Mouse (Mus musculus): ENCODE results near the gene Cnih1.
A peak's percentile ranks its signal among the peaks of the same experiment; 100 is the strongest.
"Not testable (repeated sequence)": the region's sequence is repeated elsewhere in the genome, so short reads cannot be mapped to it uniquely, and the experiment has no call there.

Gene Cnih1

DNA sequence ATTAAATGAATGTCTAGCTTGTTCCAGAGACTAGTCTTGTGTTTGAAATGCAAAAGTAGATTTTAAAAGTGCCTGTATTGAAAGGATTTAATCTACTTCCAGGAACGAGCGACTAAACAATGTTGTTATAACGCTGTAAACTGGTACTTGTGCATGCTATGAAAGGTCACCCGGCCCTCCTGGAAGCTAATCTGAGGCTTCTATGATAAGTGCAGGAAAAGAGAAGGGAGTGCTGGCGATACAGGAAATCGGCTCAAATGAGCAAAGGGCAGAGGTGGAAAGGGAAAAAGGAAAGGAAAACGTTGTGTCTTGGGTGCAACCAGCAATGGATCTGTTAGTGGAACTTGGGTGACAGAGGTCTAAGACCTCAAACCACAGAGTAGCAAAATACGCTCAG is 292 bp upstream of the Cnih1 start:
- DNase-seq (ENCODE audit: low spot score): no peak

DNA sequence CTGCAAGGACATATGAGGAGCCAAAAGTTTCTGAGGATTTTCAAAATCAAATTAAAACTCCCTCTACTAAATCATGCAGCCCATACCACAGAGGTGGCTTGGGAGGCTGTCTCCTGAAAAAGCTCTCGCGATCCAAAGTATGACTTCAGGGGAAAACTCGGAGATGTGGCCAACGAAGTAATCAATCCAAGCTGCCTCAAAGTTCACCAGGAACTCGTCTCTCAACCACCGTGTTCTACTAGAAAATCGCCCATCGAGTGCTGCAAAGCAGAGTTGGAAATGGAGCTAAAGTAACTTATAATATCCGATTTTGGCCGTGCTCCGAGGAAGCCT is 791 bp downstream of the Cnih1 start:
- no peak for DNase-seq (ENCODE audit: low spot score)

- DNase-seq (ENCODE audit: low spot score): no peak
Observed at GRCm38 (mm10) chr14:46785247-46785646, 3.0 kb downstream of the Cnih1 start.

DNA sequence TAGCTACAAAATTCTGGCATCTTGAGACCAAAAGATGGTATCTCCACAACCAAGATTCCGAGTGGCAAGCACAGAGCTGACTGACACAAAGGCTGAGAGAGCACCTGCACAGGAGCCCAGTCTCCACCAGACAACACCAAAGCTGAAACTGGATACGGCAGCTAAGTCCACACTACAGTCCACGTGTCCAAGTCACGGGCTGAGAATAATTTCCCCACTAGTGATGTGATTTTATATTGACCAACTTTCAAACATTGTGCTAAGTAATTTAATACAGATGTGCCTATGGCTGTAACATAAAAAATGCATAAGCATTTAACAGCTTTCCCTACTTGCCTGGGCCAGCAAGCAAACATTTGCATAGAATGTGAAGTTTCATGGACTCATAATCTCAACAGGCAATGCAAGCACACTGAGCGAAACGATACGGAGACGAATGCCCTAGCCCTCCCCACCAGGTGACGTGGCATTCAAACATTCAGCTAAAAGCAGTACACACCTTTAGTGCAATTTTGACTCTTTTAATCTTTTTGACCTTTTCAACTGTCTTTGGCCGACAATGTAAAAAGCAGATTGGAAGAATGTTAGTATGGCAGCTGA is 4.8 kb downstream of the Cnih1 start:
- DNase-seq (ENCODE audit: low spot score): no peak

DNA sequence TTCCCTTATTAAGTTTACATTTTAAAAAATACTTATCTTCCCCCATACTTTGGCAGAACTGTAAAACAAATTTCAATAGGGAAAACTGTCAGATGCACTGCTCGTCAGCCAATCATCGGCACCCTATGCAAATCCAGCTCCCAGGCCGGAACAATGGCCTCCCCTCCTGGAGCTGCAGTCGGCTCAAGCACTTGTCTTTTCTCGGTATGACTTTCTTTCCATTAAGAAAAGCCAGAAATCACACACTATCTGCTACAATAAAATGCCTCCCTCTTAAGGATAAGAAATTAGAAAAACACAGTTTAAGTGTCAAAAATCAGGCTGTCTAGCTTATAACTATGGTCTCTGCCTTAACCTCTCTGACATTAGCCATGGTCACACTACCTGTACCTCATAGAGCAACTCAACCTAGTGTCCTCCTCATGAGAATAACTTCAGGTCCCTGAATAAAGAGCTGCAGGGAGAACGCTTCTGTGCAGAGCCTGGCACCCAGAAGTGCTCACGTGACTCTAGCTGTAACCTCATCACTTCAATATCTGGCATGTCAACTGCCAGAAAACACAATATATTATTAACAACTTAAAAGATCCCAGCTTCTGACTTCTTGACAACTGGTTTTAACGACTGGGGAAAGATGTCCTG is 5.9 kb downstream of the Cnih1 start:
- DNase-seq (ENCODE audit: low spot score): no peak

DNA sequence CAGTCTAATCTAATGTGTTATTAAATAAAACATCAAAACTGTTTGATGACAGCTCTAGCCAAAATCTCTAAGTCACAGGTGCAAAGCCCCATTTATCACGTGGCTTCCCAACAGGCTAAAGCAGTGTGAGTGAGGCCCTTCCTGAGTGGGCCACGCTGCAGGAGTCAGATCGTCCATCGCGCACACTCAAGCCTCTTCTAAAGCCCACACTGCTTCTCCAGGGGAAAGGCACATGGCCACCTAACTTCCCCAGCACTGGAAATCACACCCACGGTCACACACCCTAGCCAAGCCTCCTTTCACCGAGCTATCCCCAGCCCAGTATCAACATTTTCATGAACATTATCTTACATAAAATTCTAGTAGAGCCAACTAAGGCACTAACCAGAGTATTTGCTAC is 7.1 kb downstream of the Cnih1 start:
- no peak for DNase-seq (ENCODE audit: low spot score)

GRCm38 (mm10) chr14:46779217-46779616 is 9.0 kb downstream of the Cnih1 start:
- DNase-seq (ENCODE audit: low spot score): no peak

GRCm38 (mm10) chr14:46778756-46779155 is 9.5 kb downstream of the Cnih1 start:
- no peak for DNase-seq (ENCODE audit: low spot score)

- DNase-seq (ENCODE audit: low spot score): no peak
Observed at GRCm38 (mm10) chr14:46770036-46770435, 18.2 kb downstream of the Cnih1 start.

- no peak for DNase-seq (ENCODE audit: low spot score)
Observed at GRCm38 (mm10) chr14:46767116-46767515, 21.1 kb downstream of the Cnih1 start.

GRCm38 (mm10) chr14:46761186-46761585 is 27.0 kb downstream of the Cnih1 start:
- DNase-seq (ENCODE audit: low spot score): no peak

GRCm38 (mm10) chr14:46760355-46761029 is 27.7 kb downstream of the Cnih1 start, which contains the start of gene Cdkn3:
Gene Cdkn3 (plus strand): TSS chr14:46760541.
- DNase-seq (ENCODE audit: low spot score): peak; percentile 86

- no peak for DNase-seq (ENCODE audit: low spot score)
Observed at GRCm38 (mm10) chr14:46759970-46760354, 28.2 kb downstream of the Cnih1 start.

DNA sequence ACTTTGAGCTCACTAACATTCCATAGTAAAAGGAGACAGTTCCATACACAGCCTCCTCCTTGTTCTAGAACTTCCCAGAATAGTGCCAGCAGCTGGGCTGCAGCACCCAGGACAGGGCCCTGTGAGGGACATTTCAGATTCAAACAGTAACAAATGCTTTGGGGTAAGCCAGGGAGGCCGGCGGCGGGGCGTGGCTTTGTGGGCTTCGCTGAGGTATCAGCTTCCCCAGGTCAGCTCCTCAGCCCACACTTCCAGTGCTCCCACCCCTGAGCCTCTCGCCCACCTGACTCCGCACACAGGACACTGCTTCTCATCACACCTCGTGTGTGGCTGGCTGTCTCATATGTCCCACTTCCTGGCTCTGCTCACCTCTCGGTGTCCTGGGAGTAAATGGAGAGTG is 30.5 kb downstream of the Cnih1 start:
- no peak for DNase-seq (ENCODE audit: low spot score)

DNA sequence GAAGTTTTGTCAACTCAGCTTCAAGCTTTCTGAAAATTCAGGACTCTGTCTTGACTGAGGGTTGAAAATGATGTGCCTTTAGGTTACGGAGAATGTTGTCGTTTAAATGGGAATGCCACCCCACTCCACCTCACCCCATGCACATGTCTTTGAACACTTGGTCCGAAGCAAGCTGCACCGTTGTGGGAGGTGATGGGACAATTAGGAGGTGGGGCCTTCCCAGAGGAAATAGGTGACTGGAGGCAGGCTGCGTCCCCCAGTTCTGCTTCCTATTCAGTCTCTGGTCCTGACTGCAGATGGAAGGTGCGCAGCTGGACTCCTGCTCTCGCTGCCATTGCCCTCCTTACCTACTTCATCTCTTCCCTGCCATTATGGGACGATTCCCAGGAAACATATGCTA is 32.4 kb downstream of the Cnih1 start:
- no peak for DNase-seq (ENCODE audit: low spot score)

DNA sequence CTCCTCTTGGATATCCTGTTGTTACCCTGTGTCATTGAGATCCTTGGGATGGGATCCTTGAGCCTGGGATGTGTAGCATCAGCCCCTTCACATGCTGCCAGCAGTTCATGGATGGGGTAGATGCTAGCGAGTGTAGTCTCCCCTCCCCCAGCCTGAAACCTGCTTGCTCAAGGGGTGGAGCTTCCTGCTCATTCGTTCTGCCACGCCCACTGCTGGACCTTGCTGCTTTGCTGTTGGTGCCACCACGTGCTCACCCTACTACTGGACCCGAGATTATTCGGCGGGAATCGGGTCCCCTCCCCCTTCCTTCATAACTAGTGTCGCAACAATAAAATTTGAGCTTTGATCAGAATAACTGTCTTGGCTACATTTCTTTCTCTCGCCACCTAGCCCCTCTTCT is 33.8 kb downstream of the Cnih1 start:
- DNase-seq (ENCODE audit: low spot score): not testable (repeated sequence)

DNA sequence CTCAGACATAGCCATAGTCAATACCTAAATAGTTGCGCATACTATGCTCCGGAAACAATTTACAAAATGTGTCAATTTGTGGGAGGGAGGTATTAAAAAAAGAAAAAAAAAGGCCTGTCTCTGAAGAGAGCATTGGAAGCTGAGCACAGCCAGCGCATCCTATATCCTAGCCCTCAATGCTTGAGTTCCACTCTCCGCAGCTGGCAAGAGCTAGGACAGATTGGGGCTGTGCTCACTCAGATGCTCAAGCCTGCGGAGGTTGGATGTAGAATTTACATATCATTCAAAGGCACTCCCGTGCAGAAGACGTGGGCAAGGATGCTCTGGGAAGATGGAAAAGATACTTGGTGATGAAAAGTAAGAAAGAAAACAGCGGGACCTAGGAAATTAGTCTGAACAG is 42.8 kb downstream of the Cnih1 start:
- DNase-seq (ENCODE audit: low spot score): no peak

DNA sequence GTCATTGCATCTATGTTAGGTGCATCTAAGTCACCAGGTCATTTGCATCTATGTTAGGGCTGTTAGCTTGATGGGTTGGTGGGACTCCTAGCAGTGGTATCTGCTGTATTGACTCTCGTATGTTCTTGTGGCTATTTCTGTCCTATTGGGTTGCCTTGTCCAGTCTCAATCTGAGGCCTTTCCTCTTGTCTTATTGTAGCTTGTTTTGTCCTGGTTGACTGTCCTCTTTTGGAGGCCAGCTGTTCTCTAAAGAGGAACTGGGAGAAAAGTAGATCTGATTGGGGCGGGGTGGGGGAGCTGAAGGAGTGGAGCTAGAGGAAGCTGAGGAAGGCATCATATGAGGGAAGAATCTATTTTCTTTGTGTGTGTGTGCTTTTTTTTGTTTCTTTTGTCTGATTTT is 45.5 kb downstream of the Cnih1 start:
- no peak for DNase-seq (ENCODE audit: low spot score)

- not testable (repeated sequence) for DNase-seq (ENCODE audit: low spot score)
Observed at GRCm38 (mm10) chr14:46737346-46737745, 50.9 kb downstream of the Cnih1 start.

DNA sequence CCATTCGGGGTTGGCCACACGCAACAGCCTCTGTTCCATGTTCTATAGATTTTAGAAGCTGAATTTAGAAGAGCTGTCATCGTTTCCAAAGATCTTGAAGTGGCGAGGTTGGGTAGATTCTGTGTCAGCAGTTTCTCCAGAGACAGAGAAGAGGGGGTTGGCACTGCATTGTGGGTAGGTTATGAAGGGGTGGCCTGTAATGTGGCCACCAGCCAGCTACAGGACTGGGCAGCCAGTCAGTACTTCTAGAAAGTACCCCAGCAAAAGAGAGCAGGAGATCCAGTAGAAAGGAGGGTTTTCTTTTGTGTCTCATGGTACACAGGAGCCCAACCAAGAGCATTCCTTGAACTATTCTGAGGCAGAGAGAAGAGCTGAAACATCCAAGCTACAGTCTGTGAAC is 51.8 kb downstream of the Cnih1 start:
- DNase-seq (ENCODE audit: low spot score): no peak

GRCm38 (mm10) chr14:46734761-46735455 is 53.3 kb downstream of the Cnih1 start:
- no peak for DNase-seq (ENCODE audit: low spot score)

DNA sequence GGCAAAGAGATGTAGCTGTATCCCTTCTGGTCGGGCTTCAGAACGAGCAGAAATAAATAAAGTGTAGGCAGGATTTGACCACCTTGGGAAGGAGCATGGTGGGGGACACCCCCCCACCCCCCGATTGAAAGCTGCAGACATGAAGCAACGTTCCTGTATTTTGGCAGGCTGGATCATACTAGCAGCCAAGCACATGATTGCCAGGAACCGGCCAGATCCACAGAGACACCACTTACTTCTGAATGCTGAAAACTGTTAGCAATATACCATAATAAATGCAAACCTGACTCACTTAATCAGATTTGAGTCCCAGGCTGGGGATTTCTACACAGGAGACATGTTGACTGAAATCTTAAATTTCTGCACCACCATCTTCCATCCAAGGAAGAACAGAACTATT is 53.9 kb downstream of the Cnih1 start:
- no peak for DNase-seq (ENCODE audit: low spot score)

DNA sequence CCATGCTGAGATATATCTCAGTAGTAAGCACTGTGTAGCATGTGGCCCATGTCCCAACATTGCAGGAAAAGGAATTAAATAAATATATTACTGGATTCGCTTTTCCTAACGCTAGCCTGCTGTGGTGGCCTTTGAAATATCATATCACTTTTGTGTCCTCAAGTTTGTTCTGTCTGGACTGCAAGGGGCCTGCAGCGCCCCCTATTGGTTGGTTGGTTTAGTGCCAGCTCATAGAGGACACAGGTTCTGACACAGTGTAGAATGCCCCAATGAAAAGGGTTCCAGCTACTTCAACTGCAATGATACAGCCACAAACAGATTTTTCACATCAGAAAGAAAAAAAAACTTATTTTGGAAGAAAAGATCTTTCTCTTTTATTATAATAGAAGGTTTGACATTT is 62.5 kb downstream of the Cnih1 start:
- DNase-seq (ENCODE audit: low spot score): no peak
